Mouse (Mus musculus): ENCODE data around the gene Tgfbrap1. TPM values are rescaled to one million over a fixed set of nuclear protein-coding genes. Genes with fewer than 3 reads are reported as not detected.

Gene Tgfbrap1
- 18.9 and 20.7 TPM in 2 replicates for polyA plus RNA-seq (2012; rRNA removed)

GRCm38 (mm10) chr1:43098031-43098984 lies at the start of gene Tgfbrap1, which contains the start of gene AI597479:
Gene Tgfbrap1, minus strand, starts transcription at chr1:43098637.
Gene AI597479, plus strand, starts transcription at chr1:43098710.

Other genes with a start within 250 kb of the Tgfbrap1 start
- 65.0 and 93.4 TPM in 2 replicates for gene Mrps9, start 247.4 kb downstream of the Tgfbrap1 start, polyA plus RNA-seq (2012; rRNA removed)
- 5.2 and 8.3 TPM in 2 replicates for gene Gpr45, start 145.8 kb downstream of the Tgfbrap1 start, polyA plus RNA-seq (2012; rRNA removed)
- 19.2 and 29.8 TPM in 2 replicates for gene AI597479, start 73 bp upstream of the Tgfbrap1 start, polyA plus RNA-seq (2012; rRNA removed)
- gene Fhl2, start 98.3 kb upstream of the Tgfbrap1 start, polyA plus RNA-seq (2012; rRNA removed): 10.5 and 17.9 TPM in 2 replicates

Data from central nervous system, embryonic 11.5 days (tissue).